Mouse (Mus musculus) gastrocnemius, adult 2 months (tissue): ENCODE results near the gene Tmem160. TPM values are rescaled to one million over a fixed set of nuclear protein-coding genes. Genes with fewer than 3 reads are reported as not detected.

Experiments
- DNase-seq: peaks from one replicate; pipeline ENCODE4 v3.0.0; 2022
- H3K27ac ChIP-seq: fragments of 200-600 bp; 2 replicates; pipeline ENCODE4 v1.8.1; 2022; ENCODE audit warnings: mild to moderate bottlenecking
- H3K4me3 ChIP-seq: fragments of 200-600 bp; 2 replicates; pipeline ENCODE4 v1.8.1; 2022; ENCODE audit warnings: mild to moderate bottlenecking, moderate library complexity
- CTCF ChIP-seq: fragments of 200-600 bp; IDR thresholded peaks from 2 replicates; pipeline ENCODE4 v1.8.1; 2022; ENCODE audit warnings: antibody characterized with exemption, mild to moderate bottlenecking, moderate library complexity
- intact Hi-C: fragments of 180-260 bp; cut with DNase I; formaldehyde crosslinking; loops from one replicate; pipeline ENCODE4 v1.15.1; 2025
- total RNA-seq, 2 experiments: library from RNA; stranded (reverse); gene quantifications; 2 replicates each; pipeline ENCODE4 v1.2.3; 2021

The Tmem160 gene
- total RNA-seq, 2 experiments from 2014 or later: 49.2 to 50.0 TPM

DNA sequence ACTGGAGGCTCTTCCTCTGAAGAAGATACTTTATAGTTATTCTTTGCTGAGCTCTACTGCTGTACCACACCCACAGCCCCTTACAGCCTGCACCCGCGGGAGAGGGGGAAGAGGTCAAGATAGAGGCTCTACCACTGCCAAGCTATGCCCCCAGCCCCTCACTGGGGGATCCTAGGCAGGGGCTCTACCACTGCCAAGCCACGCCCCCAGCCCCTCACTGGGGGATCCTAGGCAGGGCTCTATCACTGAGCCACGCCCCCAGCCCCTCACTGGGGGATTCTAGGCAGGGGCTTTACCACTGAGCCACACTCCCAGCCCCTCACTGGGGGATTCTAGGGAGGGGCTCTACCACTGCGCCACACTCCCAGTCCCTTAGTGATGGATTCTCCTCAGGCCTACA is 3.7 kb downstream of the Tmem160 start:
- Histone ChIP-seq H3K4me3 (no peak overlapping the region), H3K27ac (no peak overlapping the region)
- TF ChIP-seq CTCF: no peak
- intact Hi-C loops: no loop called here
- no peak for DNase-seq

GRCm38 (mm10) chr7:16460566-16460965 is 8.0 kb downstream of the Tmem160 start:
- no peak overlapping the region for H3K4me3 ChIP-seq
- intact Hi-C loops: loop anchor here (10.0 kb wide), 1 partner anchor 166 kb away; no protein-coding TSS in a partner anchor
- no peak for DNase-seq
- no peak overlapping the region for H3K27ac ChIP-seq
- no peak for TF ChIP-seq CTCF

- no peak for DNase-seq
- Histone ChIP-seq H3K27ac (no peak overlapping the region), H3K4me3 (no peak overlapping the region)
- no peak for TF ChIP-seq CTCF
- intact Hi-C loops: loop anchor here (10.0 kb wide), 1 partner anchor 166 kb away; no protein-coding TSS in a partner anchor
Observed at GRCm38 (mm10) chr7:16461151-16461550, 8.6 kb downstream of the Tmem160 start.

GRCm38 (mm10) chr7:16461705-16462104 is 9.1 kb downstream of the Tmem160 start:
- DNase-seq: no peak
- Histone ChIP-seq H3K27ac (no peak overlapping the region), H3K4me3 (no peak overlapping the region)
- TF ChIP-seq CTCF: no peak
- intact Hi-C loops: loop anchor here (2.0 to 10.0 kb wide), 2 partner anchors 65 to 167 kb away; no protein-coding TSS in a partner anchor

GRCm38 (mm10) chr7:16463214-16463613 is 10.6 kb downstream of the Tmem160 start:
- H3K4me3 ChIP-seq: no peak overlapping the region
- DNase-seq: peak; percentile 82
- intact Hi-C loops: loop anchor here (2.0 to 10.0 kb wide), 2 partner anchors 66 to 168 kb away; no protein-coding TSS in a partner anchor
- peak; percentile 96 for TF ChIP-seq CTCF
- H3K27ac ChIP-seq: no peak overlapping the region

- TF ChIP-seq CTCF: peak; percentile 98
- H3K4me3 ChIP-seq: no peak overlapping the region
- peak; percentile 71 for DNase-seq
- H3K27ac ChIP-seq: no peak overlapping the region
- intact Hi-C loops: loop anchor here (1.0 to 10.0 kb wide), 3 partner anchors 26 to 170 kb away; no protein-coding TSS in a partner anchor
Observed at GRCm38 (mm10) chr7:16465160-16465559, 12.6 kb downstream of the Tmem160 start.

- intact Hi-C loops: loop anchor here (1.0 to 10.0 kb wide), 3 partner anchors 25 to 171 kb away; no protein-coding TSS in a partner anchor
- no peak for TF ChIP-seq CTCF
Observed at GRCm38 (mm10) chr7:16465568-16465967, 13.0 kb downstream of the Tmem160 start.

GRCm38 (mm10) chr7:16466565-16466964 is 14.0 kb downstream of the Tmem160 start:
- TF ChIP-seq CTCF: peak; percentile 39
- DNase-seq: no peak
- Histone ChIP-seq H3K4me3 (no peak overlapping the region), H3K27ac (no peak overlapping the region)
- intact Hi-C loops: loop anchor here (10.0 kb wide), 1 partner anchor 172 kb away; no protein-coding TSS in a partner anchor

More at GRCm38 (mm10) chr7:16465568-16465967, 13.0 kb downstream of the Tmem160 start:
- no peak for DNase-seq
- Histone ChIP-seq H3K27ac (no peak overlapping the region), H3K4me3 (no peak overlapping the region)

- H3K27ac ChIP-seq: no peak overlapping the region
- no peak for DNase-seq
- intact Hi-C loops: loop anchor here (10.0 kb wide), 1 partner anchor 173 kb away; no protein-coding TSS in a partner anchor
- TF ChIP-seq CTCF: no peak
- H3K4me3 ChIP-seq: no peak overlapping the region
Observed at GRCm38 (mm10) chr7:16468115-16468514, 15.5 kb downstream of the Tmem160 start.

DNA sequence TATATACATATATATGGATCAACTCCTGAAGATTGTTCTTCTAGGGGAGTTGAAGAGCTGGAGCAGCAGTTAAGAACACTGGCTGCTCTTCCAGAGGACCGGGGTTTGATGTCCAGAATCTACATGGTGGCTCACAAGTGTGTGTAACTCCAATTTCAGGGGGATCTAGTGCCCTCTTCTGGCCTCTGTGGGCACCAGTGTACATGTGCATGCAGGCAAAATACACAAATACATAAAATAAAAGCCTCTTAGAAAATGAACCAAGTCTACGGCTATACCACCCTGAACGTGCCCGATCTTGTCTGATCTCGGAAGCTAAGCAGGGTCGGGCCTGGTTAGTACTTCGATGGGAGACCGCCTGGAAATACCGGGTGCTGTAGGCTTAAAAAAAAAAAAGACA is 19.0 kb downstream of the Tmem160 start:
- no peak for DNase-seq
- TF ChIP-seq CTCF: peak; percentile 46
- intact Hi-C loops: loop anchor here (10.0 kb wide), 1 partner anchor 253 kb away; the partner anchor contains the start of gene Ceacam9
- Histone ChIP-seq H3K27ac (no peak overlapping the region), H3K4me3 (no peak overlapping the region)

DNA sequence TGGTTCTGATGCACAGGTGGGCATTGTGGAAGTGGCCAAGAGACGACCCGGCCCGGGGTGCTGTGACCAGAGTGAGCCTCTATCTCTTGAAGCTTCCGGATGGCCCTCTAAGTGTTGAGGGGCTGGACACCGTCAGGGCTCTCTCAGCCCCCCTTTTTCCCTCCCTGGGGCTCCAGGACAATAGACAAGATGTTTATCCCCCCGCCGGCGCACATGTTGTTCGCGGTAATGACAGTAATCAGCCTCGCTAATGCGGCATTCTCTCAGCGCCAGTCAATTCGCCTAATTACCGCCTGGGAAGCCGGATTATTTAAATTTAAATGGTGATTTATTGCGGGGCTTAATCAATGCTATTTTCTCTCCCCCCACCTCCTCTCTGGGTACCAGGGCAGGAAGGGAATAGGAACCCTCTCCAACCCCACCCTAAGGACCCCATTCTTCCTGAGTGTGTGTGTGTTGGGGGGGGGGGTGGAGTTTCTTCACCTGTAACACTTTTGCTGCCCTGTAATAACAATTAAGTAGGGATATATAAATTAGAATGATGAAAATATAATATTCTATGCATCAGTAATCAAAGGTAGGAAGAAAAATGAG is 19.6 kb downstream of the Tmem160 start:
- intact Hi-C loops: loop anchor here (10.0 kb wide), 1 partner anchor 253 kb away; the partner anchor contains the start of gene Ceacam9
- Histone ChIP-seq H3K27ac (no peak overlapping the region), H3K4me3 (no peak overlapping the region)
- no peak for TF ChIP-seq CTCF
- DNase-seq: no peak

- intact Hi-C loops: loop anchor here (10.0 kb wide), 1 partner anchor 251 kb away; the partner anchor contains the start of gene Ceacam9
- no peak for DNase-seq
- no peak for TF ChIP-seq CTCF
- Histone ChIP-seq H3K27ac (no peak overlapping the region), H3K4me3 (no peak overlapping the region)
Observed at GRCm38 (mm10) chr7:16473847-16474246, 21.3 kb downstream of the Tmem160 start.

GRCm38 (mm10) chr7:16474445-16474844 is 21.9 kb downstream of the Tmem160 start:
- H3K4me3 ChIP-seq: peak overlapping the region; percentile 46
- no peak overlapping the region for H3K27ac ChIP-seq
- TF ChIP-seq CTCF: no peak
- DNase-seq: no peak
- intact Hi-C loops: loop anchor here (10.0 kb wide), 1 partner anchor 250 kb away; the partner anchor contains the start of gene Ceacam9

DNA sequence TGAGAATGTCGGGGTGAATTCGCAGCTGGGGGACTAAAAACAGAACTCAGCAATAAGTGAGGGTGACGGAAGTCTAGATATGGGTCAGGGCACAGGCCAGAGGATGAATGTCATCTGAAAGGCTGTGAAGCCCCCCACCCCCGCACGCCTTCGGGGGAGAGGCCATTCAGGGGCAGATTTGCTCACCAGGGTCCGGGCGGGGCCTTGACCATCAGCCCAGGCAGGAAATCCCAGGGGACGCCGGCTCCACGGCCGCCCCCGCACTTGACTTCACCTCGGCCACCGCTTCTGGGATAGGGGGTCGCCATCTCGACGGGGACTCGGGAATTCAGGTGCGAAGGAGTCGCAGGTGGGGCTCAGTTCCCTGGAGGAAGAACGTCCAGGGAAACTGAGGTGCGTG is 22.7 kb downstream of the Tmem160 start:
- DNase-seq: no peak
- TF ChIP-seq CTCF: no peak
- Histone ChIP-seq H3K4me3 (no peak overlapping the region; the same call in 1 of the 2 replicates), H3K27ac (no peak overlapping the region)
- intact Hi-C loops: loop anchor here (10.0 kb wide), 1 partner anchor 249 kb away; the partner anchor contains the start of gene Ceacam9
